Mouse (Mus musculus): ENCODE measurements around the gene Fabp7. TPM values are rescaled to one million over a fixed set of nuclear protein-coding genes. Genes with fewer than 3 reads are reported as not detected.

Fabp7 gene
- polyA plus RNA-seq, 1 experiment from 2014 or later = 2,340 TPM

DNA sequence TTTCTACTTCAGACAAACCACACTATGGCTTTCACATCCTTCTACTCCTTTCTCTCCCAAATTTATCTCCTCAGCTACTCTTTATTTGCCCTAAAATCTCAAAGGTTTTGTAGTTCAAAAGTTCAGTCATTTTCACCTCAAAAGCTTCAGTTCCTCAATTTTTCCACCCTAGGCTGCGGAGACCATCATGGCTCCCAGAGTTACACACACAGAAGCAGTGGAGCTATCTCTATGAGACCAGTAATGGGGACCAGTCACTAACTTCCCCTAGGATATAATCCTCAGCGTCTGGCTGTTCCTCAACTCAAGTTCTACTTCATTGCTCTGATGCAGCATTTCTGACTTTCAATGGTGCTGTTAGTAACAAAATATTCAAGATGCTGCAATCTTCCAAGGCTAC is 25.7 kb upstream of the Fabp7 start:
- 93% methylated on average over 2 of the region's 2 CpGs for WGBS
- H3K4me1 ChIP-seq (replicated peaks; ENCODE audit: control insufficient read depth, insufficient read depth, low read length) = no peaks in the 10 kb centered on the region
- no peaks in the 10 kb centered on the region for H3K36me3 ChIP-seq (replicated peaks; ENCODE audit: control insufficient read depth, insufficient read depth)
- H3K27ac ChIP-seq = no peak overlapping the region
- no peak overlapping the region for H3K9ac ChIP-seq
- H3K9me3 ChIP-seq (ENCODE audit: control insufficient read depth, low read length) = no peaks in the 10 kb centered on the region
- no peak overlapping the region for H3K4me2 ChIP-seq (replicated peaks)
- H3K27me3 ChIP-seq (ENCODE audit: control insufficient read depth, insufficient read depth, low read length) = no peaks in the 10 kb centered on the region
- H3K4me3 ChIP-seq (replicated peaks; ENCODE audit: low read length) = no peak overlapping the region
- no peak for DNase-seq (ENCODE audit: low spot score)
- no peak for ATAC-seq (ENCODE audit: low FRiP score)

DNA sequence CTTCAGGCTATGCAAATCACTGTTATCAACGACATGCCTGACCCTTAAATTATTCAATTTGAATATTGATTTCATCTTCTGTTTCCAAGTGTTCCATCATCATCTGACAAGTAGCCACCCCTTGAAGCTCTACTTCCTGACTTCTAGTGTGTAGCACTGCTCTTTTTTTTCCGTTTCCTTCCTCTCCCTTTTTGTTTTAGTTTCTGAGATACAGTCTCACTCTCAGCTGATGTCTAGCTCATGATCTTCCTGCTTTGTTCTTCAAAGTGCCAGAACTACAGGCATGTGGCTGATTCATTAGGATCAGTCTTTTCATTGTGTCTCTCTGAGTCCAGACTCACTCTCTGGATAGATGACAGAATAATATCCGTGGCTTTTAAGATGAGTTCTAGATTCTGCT is 24.0 kb upstream of the Fabp7 start:
- H3K4me1 ChIP-seq (replicated peaks; ENCODE audit: control insufficient read depth, insufficient read depth, low read length) = no peaks in the 10 kb centered on the region
- no peaks in the 10 kb centered on the region for H3K27me3 ChIP-seq (ENCODE audit: control insufficient read depth, insufficient read depth, low read length)
- H3K4me3 ChIP-seq (replicated peaks; ENCODE audit: low read length) = no peak overlapping the region
- no peaks in the 10 kb centered on the region for H3K9me3 ChIP-seq (ENCODE audit: control insufficient read depth, low read length)
- DNase-seq (ENCODE audit: low spot score) (no peak), ATAC-seq (ENCODE audit: low FRiP score) (no peak)
- WGBS = 74% methylated on average over 3 of the region's 3 CpGs
- no peak overlapping the region for H3K9ac ChIP-seq
- no peak overlapping the region for H3K4me2 ChIP-seq (replicated peaks)
- no peaks in the 10 kb centered on the region for H3K36me3 ChIP-seq (replicated peaks; ENCODE audit: control insufficient read depth, insufficient read depth)
- no peak overlapping the region for H3K27ac ChIP-seq

DNA sequence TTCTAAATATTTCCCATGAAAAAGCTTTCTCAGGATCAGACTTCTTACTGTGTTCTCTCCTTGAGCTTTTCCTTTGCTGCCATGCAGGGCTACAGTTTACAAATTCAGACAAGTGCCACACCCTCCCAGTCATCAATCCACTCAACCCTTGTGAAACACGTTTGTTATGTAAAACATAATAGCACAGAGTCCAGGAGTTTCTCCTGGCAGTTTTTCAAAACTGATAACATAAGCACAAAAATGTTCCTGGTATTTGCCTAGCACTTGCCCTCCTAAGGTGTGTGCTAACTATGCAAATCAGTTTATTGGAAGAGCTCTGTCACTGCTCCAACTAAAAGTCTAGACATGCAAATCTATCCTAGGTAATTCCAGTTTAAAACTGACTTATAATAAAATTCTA is 21.6 kb upstream of the Fabp7 start:
- Histone ChIP-seq H3K4me1 (replicated peaks; ENCODE audit: control insufficient read depth, insufficient read depth, low read length) (no peaks in the 10 kb centered on the region), H3K36me3 (replicated peaks; ENCODE audit: control insufficient read depth, insufficient read depth) (no peaks in the 10 kb centered on the region), H3K9ac (no peak overlapping the region), H3K4me2 (replicated peaks) (no peak overlapping the region), H3K9me3 (ENCODE audit: control insufficient read depth, low read length) (no peaks in the 10 kb centered on the region), H3K27me3 (ENCODE audit: control insufficient read depth, insufficient read depth, low read length) (no peaks in the 10 kb centered on the region), H3K4me3 (replicated peaks; ENCODE audit: low read length) (no peak overlapping the region), H3K27ac (no peak overlapping the region)
- DNase-seq (ENCODE audit: low spot score) (no peak), ATAC-seq (ENCODE audit: low FRiP score) (no peak)
- WGBS = 35% methylated on average over 1 of the region's 1 CpGs

DNA sequence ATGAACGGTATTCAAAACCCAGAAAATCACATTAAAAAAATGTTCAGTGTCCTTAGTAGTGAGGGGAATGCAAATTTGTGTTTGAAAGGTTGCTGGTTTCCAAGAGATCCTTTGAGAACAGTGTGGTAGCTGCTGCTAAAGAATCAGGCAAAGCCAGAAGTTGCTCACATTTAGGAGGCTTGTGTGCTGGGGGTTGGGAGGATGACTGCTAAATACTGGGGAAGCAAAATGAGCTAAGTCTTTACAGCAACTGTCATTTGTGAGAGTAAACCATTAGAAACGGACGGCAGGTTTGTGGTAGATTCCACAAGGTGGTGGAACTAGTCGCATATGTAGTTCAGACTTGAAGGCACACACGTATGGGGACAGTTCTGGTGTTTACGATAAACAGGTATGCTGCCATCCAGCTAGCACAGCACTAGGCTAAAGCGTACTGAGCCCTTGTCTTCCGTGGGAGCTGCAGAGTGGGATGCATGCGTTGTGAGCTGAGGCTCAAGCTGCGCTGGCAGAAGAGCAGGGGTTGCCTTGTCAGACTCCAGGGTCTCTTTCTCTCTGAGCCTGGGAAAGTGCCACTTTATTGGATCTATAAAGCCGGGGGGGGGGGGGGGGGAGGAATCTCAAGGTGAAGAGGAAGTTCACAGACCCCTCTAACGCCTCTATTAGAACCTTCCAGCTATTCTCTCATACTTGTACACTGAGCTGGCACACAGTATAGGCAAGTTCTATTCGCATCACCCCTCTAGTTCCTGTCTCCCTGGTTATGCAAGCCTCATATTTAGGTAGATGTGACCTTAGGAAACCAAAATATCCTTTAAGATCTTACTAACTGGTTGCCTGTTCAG is 1.2 kb upstream of the Fabp7 start:
- Histone ChIP-seq H3K27ac (peak overlapping the region; percentile 78), H3K27me3 (ENCODE audit: control insufficient read depth, insufficient read depth, low read length) (no peaks in the 10 kb centered on the region), H3K4me3 (replicated peaks; ENCODE audit: low read length) (no peak overlapping the region), H3K4me2 (replicated peaks) (peak overlapping the region; percentile 50), H3K36me3 (replicated peaks; ENCODE audit: control insufficient read depth, insufficient read depth) (no peaks in the 10 kb centered on the region), H3K4me1 (replicated peaks; ENCODE audit: control insufficient read depth, insufficient read depth, low read length) (peaks cover 10% of the 10 kb centered on the region), H3K9ac (peak overlapping the region; percentile 9; the same call in 1 of the 2 replicates), H3K9me3 (ENCODE audit: control insufficient read depth, low read length) (no peaks in the 10 kb centered on the region)
- ATAC-seq (ENCODE audit: low FRiP score) (peak; percentile 67), DNase-seq (ENCODE audit: low spot score) (peak; percentile 58)
- WGBS = 12% methylated on average over 12 of the region's 13 CpGs

DNA sequence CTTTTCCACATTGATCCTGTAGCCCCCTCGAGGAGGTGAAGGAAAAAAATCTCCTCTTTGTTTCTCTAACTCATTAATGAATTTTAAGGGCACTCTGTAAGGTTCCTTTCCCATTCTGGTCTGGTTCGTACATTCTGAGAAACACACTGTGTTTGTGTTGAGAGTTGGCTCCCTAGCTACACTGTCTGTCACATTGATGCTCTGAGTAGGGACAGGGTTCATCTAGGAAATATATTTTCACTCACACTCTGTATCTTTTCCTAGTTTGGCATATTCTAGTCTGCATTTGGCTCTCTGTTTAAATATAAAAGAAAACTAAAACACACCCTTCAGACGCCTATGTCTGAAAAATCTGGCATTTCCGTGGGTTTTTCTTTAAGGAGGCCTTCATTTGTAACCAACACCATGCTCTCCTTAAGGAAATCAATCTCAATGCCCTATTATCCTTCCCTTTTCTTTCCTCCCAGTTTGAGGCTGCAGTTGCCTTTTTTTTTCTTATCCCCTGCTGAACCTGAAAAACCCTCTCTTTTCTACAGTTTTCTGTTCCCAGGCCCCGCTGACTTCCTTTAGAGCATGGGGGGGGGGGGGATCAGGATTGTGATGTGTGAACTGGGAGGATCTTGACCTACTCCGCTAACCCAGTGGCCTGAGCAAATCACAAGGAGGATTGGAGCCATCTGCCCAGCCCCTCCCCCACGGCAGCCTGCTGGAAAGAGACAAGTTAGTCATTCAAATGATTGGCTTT is 378 bp upstream of the Fabp7 start:
- Histone ChIP-seq H3K27me3 (ENCODE audit: control insufficient read depth, insufficient read depth, low read length) (no peaks in the 10 kb centered on the region), H3K4me2 (replicated peaks) (peak overlapping the region; percentile 50), H3K36me3 (replicated peaks; ENCODE audit: control insufficient read depth, insufficient read depth) (no peaks in the 10 kb centered on the region), H3K9me3 (ENCODE audit: control insufficient read depth, low read length) (no peaks in the 10 kb centered on the region), H3K27ac (peak overlapping the region; percentile 78), H3K9ac (peak overlapping the region; percentile 54), H3K4me3 (replicated peaks; ENCODE audit: low read length) (peak overlapping the region; percentile 29), H3K4me1 (replicated peaks; ENCODE audit: control insufficient read depth, insufficient read depth, low read length) (peaks cover 10% of the 10 kb centered on the region)
- ATAC-seq (ENCODE audit: low FRiP score) (peak; percentile 89), DNase-seq (ENCODE audit: low spot score) (peak; percentile 89)
- 5% methylated on average over 7 of the region's 7 CpGs for WGBS

DNA sequence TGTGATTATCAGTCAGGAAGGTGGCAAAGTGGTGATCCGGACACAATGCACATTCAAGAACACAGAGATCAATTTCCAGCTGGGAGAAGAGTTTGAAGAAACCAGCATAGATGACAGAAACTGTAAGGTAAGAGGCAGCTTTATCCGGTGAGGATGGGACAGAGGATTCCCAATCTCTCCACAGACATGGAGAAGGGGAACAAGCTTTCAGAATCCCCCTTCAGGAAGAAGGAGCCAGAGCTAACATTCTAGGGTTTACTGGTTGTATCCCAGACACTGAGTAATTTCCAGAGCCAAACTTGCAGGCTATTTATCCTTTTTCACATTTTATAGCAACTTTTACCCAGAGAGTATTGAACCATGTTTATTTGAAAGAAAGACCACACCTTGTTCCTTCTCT is 871 bp downstream of the Fabp7 start:
- peak overlapping the region; percentile 54 for H3K9ac ChIP-seq
- 3% methylated on average over 2 of the region's 2 CpGs for WGBS
- peaks cover 10% of the 10 kb centered on the region for H3K4me1 ChIP-seq (replicated peaks; ENCODE audit: control insufficient read depth, insufficient read depth, low read length)
- H3K27me3 ChIP-seq (ENCODE audit: control insufficient read depth, insufficient read depth, low read length) = no peaks in the 10 kb centered on the region
- no peaks in the 10 kb centered on the region for H3K9me3 ChIP-seq (ENCODE audit: control insufficient read depth, low read length)
- peak overlapping the region; percentile 29 for H3K4me3 ChIP-seq (replicated peaks; ENCODE audit: low read length)
- DNase-seq (ENCODE audit: low spot score) = no peak
- no peaks in the 10 kb centered on the region for H3K36me3 ChIP-seq (replicated peaks; ENCODE audit: control insufficient read depth, insufficient read depth)
- ATAC-seq (ENCODE audit: low FRiP score) = no peak
- H3K27ac ChIP-seq = peak overlapping the region; percentile 77
- peak overlapping the region; percentile 50 for H3K4me2 ChIP-seq (replicated peaks)

DNA sequence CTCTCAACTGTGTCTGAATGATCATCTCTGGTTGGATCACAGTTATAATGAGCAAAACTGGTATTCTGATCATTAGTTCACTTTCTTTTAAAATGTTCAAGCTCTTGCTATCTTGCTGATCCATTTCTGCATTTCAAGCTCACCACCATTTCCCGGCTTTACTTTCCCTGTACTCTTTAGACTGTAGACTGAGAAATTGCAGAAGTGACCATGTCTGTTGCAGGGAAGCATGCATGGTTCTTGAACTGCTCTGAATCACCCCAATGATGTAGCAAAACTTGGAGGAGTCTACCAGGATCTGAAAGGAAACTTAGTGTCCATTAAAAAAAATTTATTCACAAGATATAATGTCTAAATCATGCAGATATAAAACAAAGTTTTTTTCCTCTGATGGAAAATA is 8.3 kb downstream of the Fabp7 start:
- Histone ChIP-seq H3K4me2 (replicated peaks) (no peak overlapping the region), H3K9me3 (ENCODE audit: control insufficient read depth, low read length) (peaks cover 16% of the 10 kb centered on the region; the same call in 1 of the 2 replicates), H3K4me3 (replicated peaks; ENCODE audit: low read length) (no peak overlapping the region), H3K36me3 (replicated peaks; ENCODE audit: control insufficient read depth, insufficient read depth) (no peaks in the 10 kb centered on the region), H3K4me1 (replicated peaks; ENCODE audit: control insufficient read depth, insufficient read depth, low read length) (peaks cover 11% of the 10 kb centered on the region), H3K27ac (no peak overlapping the region), H3K9ac (no peak overlapping the region), H3K27me3 (ENCODE audit: control insufficient read depth, insufficient read depth, low read length) (no peaks in the 10 kb centered on the region)
- DNase-seq (ENCODE audit: low spot score) (no peak), ATAC-seq (ENCODE audit: low FRiP score) (no peak)
- WGBS = 93% methylated on average over 1 of the region's 1 CpGs

DNA sequence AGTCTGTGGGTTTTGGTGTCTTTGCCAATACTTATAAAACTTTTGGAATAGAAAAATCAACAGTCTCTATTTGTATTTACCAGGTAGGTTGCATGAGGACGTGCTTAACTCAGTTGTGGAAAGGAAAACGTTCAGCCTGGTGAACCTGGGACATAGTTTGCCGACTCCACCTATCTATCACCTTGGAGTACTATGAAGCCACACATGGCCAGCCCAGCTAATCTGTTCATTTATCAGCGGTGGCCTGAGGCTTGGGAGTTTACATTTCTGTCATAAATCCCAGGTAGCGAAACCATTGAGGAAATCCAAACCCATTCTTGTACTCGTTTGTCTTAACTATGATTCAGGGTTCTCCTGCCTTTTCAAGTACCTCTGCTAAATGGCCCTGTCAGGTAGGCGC is 9.3 kb downstream of the Fabp7 start, which contains the start of gene Smpdl3a:
TSS of gene Smpdl3a (plus strand) at position 318 of the 400 bp plus-strand sequence.
- H3K4me3 ChIP-seq (replicated peaks; ENCODE audit: low read length) = peak within 1 kb of the TSS; percentile 72
- peaks cover 11% of the 10 kb centered on the region for H3K4me1 ChIP-seq (replicated peaks; ENCODE audit: control insufficient read depth, insufficient read depth, low read length)
- peaks cover 16% of the 10 kb centered on the region; the same call in 1 of the 2 replicates for H3K9me3 ChIP-seq (ENCODE audit: control insufficient read depth, low read length)
- H3K4me2 ChIP-seq (replicated peaks) = peak within 1 kb of the TSS; percentile 99
- 84% methylated on average over 7 of the region's 7 CpGs for WGBS
- no peak for ATAC-seq (ENCODE audit: low FRiP score)
- H3K27ac ChIP-seq = peak within 1 kb of the TSS; percentile 74
- H3K9ac ChIP-seq = peak within 1 kb of the TSS; percentile 79
- no peak for DNase-seq (ENCODE audit: low spot score)
- H3K27me3 ChIP-seq (ENCODE audit: control insufficient read depth, insufficient read depth, low read length) = no peaks in the 10 kb centered on the region
- H3K36me3 ChIP-seq (replicated peaks; ENCODE audit: control insufficient read depth, insufficient read depth) = no peaks in the 10 kb centered on the region
